Mouse (Mus musculus) CH12.LX (cell line): ENCODE measurements at regions not wholly inside any gene's neighbourhood (a gene's known extent, or its start where the extent isn't known, plus 50 kb on each side); places are given as distances from the start of the nearest gene placed in this dataset.

ENCODE experiments used
- BHLHE40 ChIP-seq: IDR thresholded peaks from 2 replicates; pipeline ENCODE4 v1.6.1; 2011; ENCODE audit warnings: mild to moderate bottlenecking, low read depth, low read length, improper control_type of control experiment
- CTCF ChIP-seq, 2 experiments: IDR thresholded peaks in 1 of 2; conservative IDR thresholded peaks in 1 of 2; 2 replicates each; pipeline ENCODE4 v1.5.1; 2011 to 2012; ENCODE audit warnings: low read depth in 2 of 2, low read length in 2 of 2, improper control_type of control experiment in 1 of 2, inconsistent platforms in 1 of 2, mild to moderate bottlenecking in 1 of 2, moderate library complexity in 1 of 2
- ETS1 ChIP-seq: conservative IDR thresholded peaks from 2 replicates; pipeline ENCODE4 v1.6.1; 2012; ENCODE audit warnings: low read depth, mild to moderate bottlenecking, inconsistent platforms, low read length, improper control_type of control experiment, moderate library complexity
- MAFK ChIP-seq: IDR thresholded peaks from 2 replicates; pipeline ENCODE4 v1.6.1; 2011; ENCODE audit warnings: low read length, improper control_type of control experiment; ENCODE audit not compliant: insufficient replicate concordance
- MAZ ChIP-seq: IDR thresholded peaks from 2 replicates; pipeline ENCODE4 v1.6.1; 2012; ENCODE audit warnings: low read depth, mild to moderate bottlenecking, inconsistent platforms, low read length, improper control_type of control experiment, moderate library complexity
- MEF2A ChIP-seq: IDR thresholded peaks from 2 replicates; pipeline ENCODE4 v1.6.1; 2014; ENCODE audit warnings: low read depth, mild to moderate bottlenecking, inconsistent platforms, low read length, improper control_type of control experiment, borderline replicate concordance
- POLR2A ChIP-seq: IDR thresholded peaks from 2 replicates; pipeline ENCODE4 v1.6.1; 2011; ENCODE audit warnings: low read depth, mild to moderate bottlenecking, improper control_type of control experiment, low read length
- POLR2AphosphoS2 ChIP-seq: IDR thresholded peaks from 2 replicates; pipeline ENCODE4 v1.6.1; 2011; ENCODE audit warnings: low read depth, low read length, improper control_type of control experiment
- ZKSCAN1 ChIP-seq: IDR thresholded peaks from 2 replicates; pipeline ENCODE4 v1.6.1; 2012; ENCODE audit warnings: low read depth, inconsistent platforms, low read length, improper control_type of control experiment, borderline replicate concordance
- ZMIZ1 ChIP-seq: IDR thresholded peaks from 2 replicates; pipeline ENCODE4 v1.6.1; 2012; ENCODE audit warnings: low read depth, mild to moderate bottlenecking, inconsistent platforms, low read length, improper control_type of control experiment
- ZNF384 ChIP-seq: IDR thresholded peaks from 2 replicates; pipeline ENCODE4 v1.6.1; 2012; ENCODE audit warnings: low read depth, low read length, improper control_type of control experiment, inconsistent platforms

DNA sequence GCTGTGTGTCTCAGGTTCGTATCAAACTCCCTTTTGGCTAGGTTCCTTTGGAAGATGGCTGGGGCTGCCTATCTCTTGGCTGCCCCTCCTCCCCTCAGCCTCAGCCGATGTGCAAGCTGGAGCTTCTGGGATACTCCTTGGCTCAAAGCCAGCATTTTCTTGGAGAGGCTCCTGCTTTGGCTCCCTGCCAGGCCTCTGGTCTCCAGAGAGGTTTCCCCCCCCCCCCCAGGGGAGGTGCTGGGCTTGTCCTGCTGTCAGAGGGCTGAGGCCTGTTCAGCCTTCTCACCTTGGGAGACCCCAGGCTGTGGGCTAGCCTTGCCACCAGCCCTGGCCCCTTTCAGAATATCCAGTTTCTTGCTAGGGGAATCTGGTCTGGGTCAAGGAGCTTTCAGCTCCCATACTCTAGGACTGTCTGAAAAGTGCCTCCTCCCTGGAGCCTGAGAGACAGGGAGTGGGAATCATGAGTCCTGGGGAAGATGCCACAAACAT is 54.1 kb upstream of the Polg start:
- no peak for TF ChIP-seq CTCF (conservative IDR thresholded peaks at IDR 0.05 in 1 of 2, IDR thresholded peaks at IDR 0.05 in 1 of 2; ENCODE audit: low read depth in 2 of 2, low read length in 2 of 2)
- TF ChIP-seq MAFK = no peak
- no peak for TF ChIP-seq ZKSCAN1
- TF ChIP-seq MAZ = no peak
- TF ChIP-seq POLR2AphosphoS2 = no peak
- no peak for TF ChIP-seq MEF2A
- TF ChIP-seq ZMIZ1 = no peak
- TF ChIP-seq BHLHE40 = no peak
- no peak for TF ChIP-seq ZNF384
- no peak for TF ChIP-seq ETS1
- no peak for TF ChIP-seq POLR2A
